Mouse (Mus musculus) limb, embryonic 12.5 days (tissue): ENCODE measurements around the gene Psmd13. TPM values are rescaled to one million over a fixed set of nuclear protein-coding genes. Genes with fewer than 3 reads are reported as not detected.

Source experiments
- ATAC-seq: fragments of 200-750 bp; cut with Nextera tagmentation; 2 replicates; pipeline ENCODE4 v1.8.0; 2017; ENCODE audit warnings: low read depth, moderate TSS enrichment; ENCODE audit not compliant: insufficient number of reproducible peaks, insufficient read depth, low FRiP score, low TSS enrichment
- H3K27ac ChIP-seq: fragments of 300-500 bp; sonication (generic); 2 replicates; pipeline ENCODE4 v1.5.1; 2016; ENCODE audit warnings: mild to moderate bottlenecking, moderate library complexity
- H3K27me3 ChIP-seq: fragments of 300-500 bp; sonication (generic); 2 replicates; pipeline ENCODE4 v1.6.1; 2016; ENCODE audit warnings: mild to moderate bottlenecking, moderate library complexity
- H3K36me3 ChIP-seq: fragments of 300-500 bp; sonication (generic); 2 replicates; pipeline ENCODE4 v1.6.1; 2016; ENCODE audit warnings: mild to moderate bottlenecking, moderate library complexity
- H3K4me1 ChIP-seq: fragments of 300-500 bp; sonication (generic); replicated peaks from 2 replicates; pipeline ENCODE4 v1.6.1; 2016
- H3K4me2 ChIP-seq: fragments of 300-500 bp; sonication (generic); 2 replicates; pipeline ENCODE4 v1.6.1; 2016; ENCODE audit warnings: mild to moderate bottlenecking, moderate library complexity
- H3K4me3 ChIP-seq: fragments of 300-500 bp; sonication (generic); replicated peaks from 2 replicates; pipeline ENCODE4 v1.5.1; 2016; ENCODE audit warnings: mild to moderate bottlenecking
- H3K9ac ChIP-seq: fragments of 300-500 bp; sonication (generic); replicated peaks from 2 replicates; pipeline ENCODE4 v1.6.1; 2016; ENCODE audit warnings: mild to moderate bottlenecking, moderate library complexity
- H3K9me3 ChIP-seq: fragments of 300-500 bp; sonication (generic); 2 replicates; pipeline ENCODE4 v1.6.1; 2016; ENCODE audit warnings: mild to moderate bottlenecking, moderate library complexity
- WGBS: fragments of 180-500 bp; shearing (Covaris S2); methylation state at CpG from one replicate; pipeline ENCODE4 v1.1.7; 2016; 5-methylcytosine and 5-hydroxymethylcytosine counted together
- polyA plus RNA-seq: library from polyadenylated mRNA; unstranded; fragments of >200 nt; fragmentation: Nextera tagmentation; extraction: Ambion mirVana; gene quantifications from 2 replicates; pipeline ENCODE4 v1.2.1, GENCODE M21; 2016

The Psmd13 gene
- polyA plus RNA-seq, 1 experiment from 2014 or later, result 302 TPM

DNA sequence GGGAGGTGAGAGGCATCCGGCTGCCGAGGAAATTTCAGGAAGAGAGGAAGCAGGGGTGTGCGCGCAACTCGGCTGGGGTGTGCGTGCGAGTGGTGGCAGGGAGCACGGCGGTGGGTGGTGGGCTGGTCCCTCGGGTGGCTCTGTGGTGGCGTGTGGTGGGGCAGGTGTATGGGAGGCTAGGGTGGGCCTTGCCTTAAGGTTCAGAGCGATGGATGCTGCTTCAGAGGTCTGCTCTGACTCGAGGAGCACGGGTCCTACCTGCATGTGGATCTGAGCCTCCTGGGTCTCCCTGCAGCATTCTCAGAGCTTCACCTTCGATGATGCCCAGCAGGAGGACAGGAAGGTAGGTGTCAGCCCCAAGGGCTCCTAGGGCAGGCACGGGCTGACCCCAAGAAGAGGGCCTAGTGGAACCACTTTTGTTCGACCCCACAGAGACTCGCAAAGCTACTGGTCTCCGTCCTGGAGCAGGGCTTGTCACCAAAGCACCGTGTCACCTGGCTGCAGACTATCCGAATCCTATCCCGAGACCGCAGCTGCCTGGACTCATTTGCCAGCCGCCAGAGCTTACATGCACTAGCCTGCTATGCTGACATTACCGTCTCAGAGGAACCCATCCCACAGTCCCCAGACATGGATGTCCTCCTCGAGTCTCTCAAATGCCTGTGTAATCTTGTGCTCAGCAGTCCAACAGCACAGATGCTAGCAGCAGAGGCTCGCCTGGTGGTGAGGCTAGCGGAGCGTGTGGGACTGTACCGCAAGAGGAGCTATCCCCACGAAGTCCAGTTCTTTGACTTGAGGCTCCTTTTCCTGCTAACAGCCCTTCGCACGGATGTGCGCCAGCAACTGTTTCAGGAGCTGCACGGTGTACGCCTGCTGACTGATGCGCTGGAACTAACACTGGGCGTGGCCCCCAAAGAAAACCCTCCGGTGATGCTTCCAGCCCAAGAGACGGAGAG is 23.9 kb upstream of the Psmd13 start, which contains the start of gene Bet1l:
TSS of gene Bet1l (minus strand) at position 28 of the 956 bp plus-strand sequence.
- ATAC-seq, result peak; percentile 38
- H3K4me2 ChIP-seq, result peak within 1 kb of the TSS; percentile 100
- H3K4me1 ChIP-seq, result peaks cover 25% of the 10 kb centered on the region
- peak within 1 kb of the TSS; percentile 82 for H3K27ac ChIP-seq
- peaks cover 66% of the 10 kb centered on the region for H3K36me3 ChIP-seq
- H3K4me3 ChIP-seq, result peak within 1 kb of the TSS; percentile 75
- H3K9ac ChIP-seq, result peak within 1 kb of the TSS; percentile 90
- H3K27me3 ChIP-seq, result no peaks in the 10 kb centered on the region
- WGBS, result 40% methylated on average over 40 of the region's 40 CpGs
- no peaks in the 10 kb centered on the region for H3K9me3 ChIP-seq

DNA sequence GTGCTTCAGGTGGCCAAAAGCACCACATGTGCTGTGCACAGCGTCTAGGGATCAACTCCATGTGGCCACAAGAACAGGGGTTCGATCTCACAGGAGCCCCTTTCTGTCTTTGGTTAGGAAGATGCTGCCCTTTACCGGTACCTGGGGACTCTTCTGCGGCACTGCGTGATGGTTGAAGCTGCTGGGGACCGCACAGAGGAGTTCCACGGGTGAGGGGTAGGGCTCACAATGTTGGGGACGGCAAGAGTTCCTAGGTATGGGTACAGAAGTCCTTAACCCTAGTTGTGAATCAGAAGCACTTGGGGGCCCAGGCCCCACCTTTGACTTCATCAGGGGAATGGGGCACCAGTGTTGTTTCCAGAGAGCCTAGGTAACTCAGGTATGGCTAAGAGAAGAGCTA is 23.0 kb upstream of the Psmd13 start:
- H3K9me3 ChIP-seq, result no peaks in the 10 kb centered on the region
- no peak for ATAC-seq
- peaks cover 65% of the 10 kb centered on the region for H3K36me3 ChIP-seq
- WGBS, result 94% methylated on average over 8 of the region's 8 CpGs
- no peak overlapping the region for H3K9ac ChIP-seq
- H3K4me1 ChIP-seq, result peaks cover 25% of the 10 kb centered on the region
- H3K27me3 ChIP-seq, result no peaks in the 10 kb centered on the region
- no peak overlapping the region for H3K27ac ChIP-seq
- peak overlapping the region; percentile 100 for H3K4me2 ChIP-seq
- H3K4me3 ChIP-seq, result peak overlapping the region; percentile 75

- no peak overlapping the region for H3K27ac ChIP-seq
- H3K36me3 ChIP-seq, result peaks cover 68% of the 10 kb centered on the region
- ATAC-seq, result no peak
- H3K4me1 ChIP-seq, result peaks cover 23% of the 10 kb centered on the region
- H3K27me3 ChIP-seq, result no peaks in the 10 kb centered on the region
- 71% methylated on average over 6 of the region's 6 CpGs for WGBS
- H3K4me2 ChIP-seq, result no peak overlapping the region
- no peaks in the 10 kb centered on the region for H3K9me3 ChIP-seq
- no peak overlapping the region for H3K4me3 ChIP-seq
- no peak overlapping the region for H3K9ac ChIP-seq
Observed at GRCm38 (mm10) chr7:140859997-140860396, 21.8 kb upstream of the Psmd13 start.

- no peak overlapping the region for H3K4me2 ChIP-seq
- H3K9me3 ChIP-seq, result no peaks in the 10 kb centered on the region
- H3K4me3 ChIP-seq, result no peak overlapping the region
- H3K27ac ChIP-seq, result no peak overlapping the region
- 85% methylated on average over 5 of the region's 5 CpGs for WGBS
- peaks cover 16% of the 10 kb centered on the region for H3K4me1 ChIP-seq
- H3K36me3 ChIP-seq, result peaks cover 73% of the 10 kb centered on the region
- H3K9ac ChIP-seq, result no peak overlapping the region
- ATAC-seq, result no peak
- no peaks in the 10 kb centered on the region for H3K27me3 ChIP-seq
Observed at GRCm38 (mm10) chr7:140860728-140861127, 21.0 kb upstream of the Psmd13 start.

DNA sequence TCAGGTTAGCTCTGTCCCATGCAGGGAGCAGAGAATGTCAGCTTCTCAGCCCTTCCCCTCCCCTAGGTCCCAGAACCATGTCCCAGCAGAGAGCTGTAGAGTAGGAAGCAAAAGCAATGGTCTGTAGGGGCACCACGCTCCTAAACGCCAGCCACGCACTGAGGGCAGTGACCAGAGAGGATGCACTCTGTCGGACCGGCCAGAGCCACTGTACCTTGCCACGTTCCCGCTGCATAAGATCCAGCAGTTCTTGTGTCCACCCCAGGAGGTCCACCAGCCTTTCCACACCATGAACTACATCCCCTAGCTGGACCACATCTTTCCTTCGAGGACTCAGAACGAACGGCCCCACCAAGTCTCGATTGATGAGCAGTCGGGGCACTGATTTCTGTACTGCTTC is 17.0 kb upstream of the Psmd13 start:
- no peak overlapping the region for H3K27ac ChIP-seq
- 0 out of 2 replicates have a peak, but pooled peaks cover under 1% of the 10 kb centered on the region for H3K4me1 ChIP-seq
- peaks cover 78% of the 10 kb centered on the region for H3K36me3 ChIP-seq
- H3K9me3 ChIP-seq, result no peaks in the 10 kb centered on the region
- ATAC-seq, result no peak
- H3K4me2 ChIP-seq, result no peak overlapping the region
- no peak overlapping the region for H3K4me3 ChIP-seq
- no peaks in the 10 kb centered on the region; the same call in 1 of the 2 replicates for H3K27me3 ChIP-seq
- H3K9ac ChIP-seq, result no peak overlapping the region
- 89% methylated on average over 12 of the region's 12 CpGs for WGBS

- 87% methylated on average over 4 of the region's 4 CpGs for WGBS
- H3K9me3 ChIP-seq, result no peaks in the 10 kb centered on the region
- H3K36me3 ChIP-seq, result peaks cover 52% of the 10 kb centered on the region
- H3K9ac ChIP-seq, result no peak overlapping the region
- H3K27ac ChIP-seq, result no peak overlapping the region
- no peak overlapping the region for H3K4me3 ChIP-seq
- H3K4me2 ChIP-seq, result no peak overlapping the region
- no peak for ATAC-seq
- no peaks in the 10 kb centered on the region; the same call in 1 of the 2 replicates for H3K27me3 ChIP-seq
- 0 out of 2 replicates have a peak, but pooled peaks cover 2% of the 10 kb centered on the region for H3K4me1 ChIP-seq
Observed at GRCm38 (mm10) chr7:140874224-140874623, 7.5 kb upstream of the Psmd13 start.

GRCm38 (mm10) chr7:140877364-140877763 is 4.4 kb upstream of the Psmd13 start:
- Histone ChIP-seq H3K9ac (no peak overlapping the region), H3K36me3 (peaks cover 45% of the 10 kb centered on the region), H3K27ac (no peak overlapping the region), H3K4me2 (no peak overlapping the region), H3K4me1 (0 out of 2 replicates have a peak, but pooled peaks cover 4% of the 10 kb centered on the region), H3K9me3 (no peaks in the 10 kb centered on the region), H3K4me3 (no peak overlapping the region), H3K27me3 (no peaks in the 10 kb centered on the region)
- WGBS, result 88% methylated on average over 6 of the region's 6 CpGs
- no peak for ATAC-seq

DNA sequence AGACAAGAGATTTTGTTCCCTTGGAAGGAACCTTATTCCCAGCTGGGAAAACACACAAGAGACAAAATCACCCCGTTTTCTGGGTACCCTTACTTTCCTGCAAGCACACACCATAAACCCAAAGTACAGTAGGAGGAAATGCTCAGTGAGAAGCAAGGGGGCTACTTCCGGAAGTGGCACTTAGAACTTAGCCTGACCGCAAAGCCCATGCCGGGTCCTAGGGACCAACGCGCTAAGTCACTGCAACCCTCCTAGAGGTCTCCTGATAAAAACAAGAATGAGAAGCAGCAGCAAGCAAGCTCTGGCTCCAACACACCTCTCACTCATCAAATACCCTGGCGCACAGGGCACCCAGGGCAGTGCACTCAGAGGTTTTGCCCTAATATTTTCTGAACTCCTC is 2.4 kb upstream of the Psmd13 start:
- ATAC-seq, result no peak
- 95% methylated on average over 7 of the region's 7 CpGs for WGBS
- no peak overlapping the region for H3K27ac ChIP-seq

GRCm38 (mm10) chr7:140880419-140880818 is 1.3 kb upstream of the Psmd13 start:
- 85% methylated on average over 3 of the region's 3 CpGs for WGBS
- no peak overlapping the region for H3K4me3 ChIP-seq
- no peak overlapping the region for H3K27ac ChIP-seq
- ATAC-seq, result no peak
- peak overlapping the region; percentile 68; the same call in 1 of the 2 replicates for H3K4me2 ChIP-seq
- peaks cover 37% of the 10 kb centered on the region for H3K36me3 ChIP-seq
- H3K9me3 ChIP-seq, result no peaks in the 10 kb centered on the region
- H3K4me1 ChIP-seq, result peaks cover 11% of the 10 kb centered on the region
- H3K27me3 ChIP-seq, result no peaks in the 10 kb centered on the region
- no peak overlapping the region for H3K9ac ChIP-seq

More for the DNA sequence above, 2.4 kb upstream of the Psmd13 start:
- Histone ChIP-seq H3K9ac (no peak overlapping the region), H3K4me3 (no peak overlapping the region), H3K27me3 (no peaks in the 10 kb centered on the region), H3K36me3 (peaks cover 36% of the 10 kb centered on the region), H3K4me2 (no peak overlapping the region), H3K9me3 (no peaks in the 10 kb centered on the region), H3K4me1 (peaks cover 11% of the 10 kb centered on the region)

DNA sequence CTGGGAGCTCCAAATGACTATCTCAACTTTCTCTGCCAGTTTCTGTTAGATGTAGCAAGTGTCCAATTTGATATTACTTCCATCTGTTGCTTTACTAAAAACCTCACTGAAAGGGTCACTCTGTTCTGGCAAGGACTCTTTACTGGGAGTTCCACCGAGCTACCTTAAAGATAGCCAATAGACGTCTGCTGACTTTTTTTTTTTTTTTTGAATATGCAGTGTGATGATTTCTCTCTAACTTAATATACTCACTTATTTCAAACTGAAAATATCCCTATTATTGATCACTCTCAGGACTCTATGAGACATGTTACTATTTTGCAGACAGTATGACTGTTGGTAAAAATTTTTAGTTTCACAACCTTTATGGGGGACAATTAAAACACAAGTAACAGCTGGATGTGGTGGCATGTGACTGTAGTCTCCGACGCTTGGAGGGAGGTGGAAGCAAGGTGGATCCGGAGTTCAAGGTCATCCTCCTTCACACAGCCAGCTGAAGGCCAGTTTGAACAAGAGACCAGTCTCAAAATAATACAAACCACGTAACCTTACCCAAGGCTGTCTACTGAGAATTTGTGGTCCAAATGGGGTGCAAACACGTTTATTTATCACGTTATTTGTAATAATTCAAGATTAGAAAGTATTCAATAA is 778 bp upstream of the Psmd13 start:
- Histone ChIP-seq H3K9me3 (no peaks in the 10 kb centered on the region), H3K27me3 (no peaks in the 10 kb centered on the region), H3K4me1 (peaks cover 11% of the 10 kb centered on the region), H3K4me3 (peak overlapping the region; percentile 92), H3K4me2 (peak overlapping the region; percentile 68), H3K36me3 (peaks cover 37% of the 10 kb centered on the region), H3K27ac (no peak overlapping the region), H3K9ac (peak overlapping the region; percentile 82; the same call in 1 of the 2 replicates)
- WGBS, result 19% methylated on average over 8 of the region's 8 CpGs
- no peak for ATAC-seq

GRCm38 (mm10) chr7:140882469-140882803 is 668 bp downstream of the Psmd13 start:
- peak overlapping the region; percentile 92 for H3K4me3 ChIP-seq
- ATAC-seq, result 0 out of 2 replicates have a peak, but pooled peaks have one; percentile 15
- peak overlapping the region; percentile 86 for H3K27ac ChIP-seq
- no peaks in the 10 kb centered on the region for H3K27me3 ChIP-seq
- peak overlapping the region; percentile 82 for H3K9ac ChIP-seq
- H3K9me3 ChIP-seq, result no peaks in the 10 kb centered on the region
- H3K4me1 ChIP-seq, result peaks cover 11% of the 10 kb centered on the region
- under 1% methylated on average over 12 of the region's 12 CpGs for WGBS
- peak overlapping the region; percentile 68 for H3K4me2 ChIP-seq
- peaks cover 38% of the 10 kb centered on the region for H3K36me3 ChIP-seq
